Mouse (Mus musculus): ENCODE data around the gene Prkag1. TPM values are rescaled to one million over a fixed set of nuclear protein-coding genes. Genes with fewer than 3 reads are reported as not detected.

Prkag1 gene
- polyA plus RNA-seq (2021; fragmentation: Nextera tagmentation), result 66.5 and 71.5 TPM in 2 replicates
- long read RNA-seq, experiment 1, transcript Prkag1-201 (12 exons, 1,652 nt), result major isoform, 72 of 105 reads
- long read RNA-seq, experiment 1, partial matches to known transcripts, result 13 of 105 reads
- long read RNA-seq, experiment 1, other reads (novel, unspliced or antisense), result 20 of 105 reads
- long read RNA-seq, experiment 2, transcript Prkag1-201 (12 exons, 1,652 nt), result major isoform, 304 of 394 reads
- long read RNA-seq, experiment 2, partial matches to known transcripts, result 11 of 394 reads
- long read RNA-seq, experiment 2, other reads (novel, unspliced or antisense), result 79 of 394 reads

GRCm38 (mm10) chr15:98830736-98831683 lies at the start of gene Prkag1:
TSS of gene Prkag1 (minus strand) at chr15:98831521.

DNA sequence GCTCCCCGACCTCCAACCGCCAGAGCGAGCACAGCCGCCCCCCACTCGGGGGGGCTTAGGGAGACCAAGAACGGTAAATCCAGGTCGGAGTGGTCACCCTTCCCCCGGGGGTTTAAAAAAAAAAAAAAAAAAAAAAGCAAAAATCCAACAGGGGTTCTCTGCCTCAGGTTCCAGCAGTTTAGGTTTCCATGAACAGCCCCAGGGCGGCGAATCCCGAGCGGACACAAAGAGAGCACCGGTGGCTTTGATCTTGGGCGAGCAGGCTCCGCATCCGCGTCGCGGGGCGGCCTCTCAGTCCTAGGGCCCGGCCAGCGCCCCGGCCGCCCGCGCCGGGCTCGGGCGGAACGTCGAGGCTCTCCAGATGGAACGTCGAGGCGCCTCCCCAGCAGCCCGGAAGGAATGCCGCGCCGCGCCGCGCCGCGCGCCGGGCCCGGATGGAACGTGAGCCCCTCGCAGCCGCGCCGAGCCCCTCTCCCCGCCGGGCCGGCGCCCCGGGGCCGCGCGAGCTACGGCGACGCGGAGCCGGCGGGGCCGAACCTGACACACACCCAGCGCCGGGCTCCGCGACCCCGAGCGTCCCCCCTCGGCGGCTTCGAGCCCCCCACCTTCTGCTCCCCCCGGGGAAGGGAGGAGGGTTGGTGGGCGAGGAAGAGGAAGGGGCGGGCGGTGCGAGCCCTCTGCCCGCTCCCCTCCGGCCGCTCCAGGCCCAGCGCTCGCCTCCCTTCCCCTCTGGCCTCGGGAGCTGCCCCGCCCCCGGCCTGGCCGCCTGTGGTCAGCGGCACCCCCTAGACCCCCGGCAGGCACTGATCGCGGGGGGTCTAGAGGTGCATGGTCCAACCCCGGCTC lies 40.0 kb upstream of the Prkag1 start, which contains the start of gene Kmt2d:
TSS of gene Kmt2d (minus strand) at position 135 of the 846 bp plus-strand sequence.

DNA sequence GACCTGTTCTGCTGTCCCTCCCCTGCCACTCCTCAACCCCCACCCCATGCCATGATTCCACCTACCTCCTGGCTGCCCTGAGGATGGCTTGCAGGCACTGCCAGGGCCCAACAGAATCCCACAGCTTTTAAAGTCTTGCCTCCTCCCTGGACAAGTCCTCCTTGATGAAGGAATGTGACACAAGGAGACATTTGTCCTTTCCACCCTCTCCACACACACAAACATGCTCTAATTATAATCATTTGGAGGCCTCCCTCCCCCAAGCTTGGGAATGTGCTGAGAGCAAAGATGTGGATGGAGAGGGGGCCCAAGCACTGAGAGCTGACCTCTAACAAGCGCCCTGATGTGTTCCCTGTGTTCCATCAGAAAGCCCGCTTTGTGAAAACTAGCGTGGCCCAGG lies 21.9 kb downstream of the Prkag1 start, which contains the start of gene Ddn:
TSS of gene Ddn (minus strand) at position 101 of the 400 bp plus-strand sequence.

GRCm38 (mm10) chr15:98789661-98790535 lies 41.4 kb downstream of the Prkag1 start, which contains the start of gene Wnt1:
TSS of gene Wnt1 (plus strand) at chr15:98789857.

GRCm38 (mm10) chr15:98777762-98778161 lies 53.6 kb downstream of the Prkag1 start, which contains the start of gene Wnt10b:
TSS of gene Wnt10b (minus strand) at chr15:98778150.

Other genes starting within 250 kb of the Prkag1 start
- gene Adcy6, start 221.4 kb downstream of the Prkag1 start, polyA plus RNA-seq (2021; fragmentation: Nextera tagmentation), result 3.9 and 4.7 TPM in 2 replicates
- 44.4 and 44.8 TPM in 2 replicates for gene Cacnb3, start 200.7 kb downstream of the Prkag1 start, polyA plus RNA-seq (2021; fragmentation: Nextera tagmentation)
- gene Ddx23, start 168.6 kb downstream of the Prkag1 start, polyA plus RNA-seq (2021; fragmentation: Nextera tagmentation), result 19.6 and 27.9 TPM in 2 replicates
- 4.3 and 4.9 TPM in 2 replicates for gene Rnd1, start 154.1 kb downstream of the Prkag1 start, polyA plus RNA-seq (2021; fragmentation: Nextera tagmentation)
- gene Ccdc65, start 123.3 kb downstream of the Prkag1 start, polyA plus RNA-seq (2021; fragmentation: Nextera tagmentation), result 8.4 and 9.0 TPM in 2 replicates
- 3.1 and 4.6 TPM in 2 replicates for gene Fkbp11, start 103.3 kb downstream of the Prkag1 start, polyA plus RNA-seq (2021; fragmentation: Nextera tagmentation)
- gene Arf3, start 68.3 kb downstream of the Prkag1 start, polyA plus RNA-seq (2021; fragmentation: Nextera tagmentation), result 93.9 and 99.4 TPM in 2 replicates
- gene Wnt10b, start 53.4 kb downstream of the Prkag1 start, polyA plus RNA-seq (2021; fragmentation: Nextera tagmentation), result not detected in 2 replicates
- 0.72 and 1.0 TPM in 2 replicates for gene Wnt1, start 41.7 kb downstream of the Prkag1 start, polyA plus RNA-seq (2021; fragmentation: Nextera tagmentation)
- 118 TPM in 2 replicates for gene Ddn, start 22.0 kb downstream of the Prkag1 start, polyA plus RNA-seq (2021; fragmentation: Nextera tagmentation)
- 18.0 and 18.2 TPM in 2 replicates for gene Kmt2d, start 39.7 kb upstream of the Prkag1 start, polyA plus RNA-seq (2021; fragmentation: Nextera tagmentation)
- 6.5 and 10.1 TPM in 2 replicates for gene Rhebl1, start 63.0 kb upstream of the Prkag1 start, polyA plus RNA-seq (2021; fragmentation: Nextera tagmentation)
- gene Dhh, start 67.0 kb upstream of the Prkag1 start, polyA plus RNA-seq (2021; fragmentation: Nextera tagmentation), result 0.08 and 0.19 TPM in 2 replicates
- gene Lmbr1l, start 86.7 kb upstream of the Prkag1 start, polyA plus RNA-seq (2021; fragmentation: Nextera tagmentation), result 0.29 and 1.7 TPM in 2 replicates
- 1,496 and 1,539 TPM in 2 replicates for gene Tuba1b, start 103.0 kb upstream of the Prkag1 start, polyA plus RNA-seq (2021; fragmentation: Nextera tagmentation)
- gene Gm49450, start 122.0 kb upstream of the Prkag1 start, polyA plus RNA-seq (2021; fragmentation: Nextera tagmentation), result 0.53 TPM in 1 of 2 replicates, not detected in the other
- gene Tuba1a, start 122.2 kb upstream of the Prkag1 start, polyA plus RNA-seq (2021; fragmentation: Nextera tagmentation), result 3,348 and 3,759 TPM in 2 replicates
- gene Tuba1c, start 198.4 kb upstream of the Prkag1 start, polyA plus RNA-seq (2021; fragmentation: Nextera tagmentation), result 2.4 and 6.3 TPM in 2 replicates
- gene Prph, start 223.7 kb upstream of the Prkag1 start, polyA plus RNA-seq (2021; fragmentation: Nextera tagmentation), result 2.1 and 3.3 TPM in 2 replicates
- 0.11 and 0.14 TPM in 2 replicates for gene Troap, start 243.1 kb upstream of the Prkag1 start, polyA plus RNA-seq (2021; fragmentation: Nextera tagmentation)